Mouse (Mus musculus) stomach, postnatal 0 days (tissue): ENCODE data around the gene Fam181a. TPM values are rescaled to one million over a fixed set of nuclear protein-coding genes. Genes with fewer than 3 reads are reported as not detected.

Experiments
- ATAC-seq: fragments of 200-750 bp; cut with Nextera tagmentation; 2 replicates; pipeline ENCODE4 v1.8.0; 2017; ENCODE audit not compliant: low FRiP score, low TSS enrichment
- DNase-seq: peaks from one replicate; pipeline ENCODE4 v3.0.0-alpha.2; 2016; ENCODE audit warnings: low spot score
- H3K27ac ChIP-seq: fragments of 300-500 bp; sonication (generic); replicated peaks from 2 replicates; pipeline ENCODE4 v1.5.1; 2014; ENCODE audit warnings: mild to moderate bottlenecking, control low read depth
- H3K27me3 ChIP-seq: fragments of 300-500 bp; sonication (generic); 2 replicates; pipeline ENCODE4 v1.6.1; 2014; ENCODE audit warnings: low read length; ENCODE audit not compliant: control insufficient read depth, insufficient read depth
- H3K36me3 ChIP-seq: fragments of 300-500 bp; sonication (generic); 2 replicates; pipeline ENCODE4 v1.6.1; 2014; ENCODE audit warnings: low read length, mixed read lengths; ENCODE audit not compliant: control insufficient read depth, insufficient read depth
- H3K4me1 ChIP-seq: fragments of 300-500 bp; sonication (generic); replicated peaks from 2 replicates; pipeline ENCODE4 v1.6.1; 2014; ENCODE audit warnings: antibody characterized with exemption; ENCODE audit not compliant: control insufficient read depth, insufficient read depth
- H3K4me2 ChIP-seq: fragments of 300-500 bp; sonication (generic); replicated peaks from 2 replicates; pipeline ENCODE4 v1.6.1; 2014; ENCODE audit warnings: low read depth, mild to moderate bottlenecking, control low read depth, moderate library complexity
- H3K4me3 ChIP-seq: fragments of 300-500 bp; sonication (generic); 2 replicates; pipeline ENCODE4 v1.5.1; 2014; ENCODE audit warnings: low read depth, low read length, control low read depth
- H3K9ac ChIP-seq: fragments of 300-500 bp; sonication (generic); 2 replicates; pipeline ENCODE4 v1.6.1; 2014; ENCODE audit warnings: mild to moderate bottlenecking, low read length, control low read depth, mixed read lengths
- H3K9me3 ChIP-seq: fragments of 300-500 bp; sonication (generic); 2 replicates; pipeline ENCODE4 v1.6.1; 2016; ENCODE audit warnings: low read length; ENCODE audit not compliant: control insufficient read depth
- CTCF ChIP-seq: IDR thresholded peaks from 2 replicates; pipeline ENCODE4 v1.5.1; 2016; ENCODE audit warnings: antibody characterized with exemption, low read depth, mild to moderate bottlenecking, moderate library complexity
- EP300 ChIP-seq: optimal IDR thresholded peaks from 2 replicates; pipeline ENCODE3; 2016; ENCODE audit warnings: antibody characterized with exemption
- WGBS: fragments of 180-500 bp; shearing (Covaris S2); extraction: QIAGEN DNeasy Blood & Tissue Kit; methylation state at CpG from one replicate; pipeline ENCODE4 v1.1.7; 2014; 5-methylcytosine and 5-hydroxymethylcytosine counted together
- polyA plus RNA-seq: library from polyadenylated mRNA; unstranded; fragments of >200 nt; fragmentation: Nextera tagmentation; extraction: Ambion mirVana; gene quantifications from 2 replicates; pipeline ENCODE4 v1.2.1, GENCODE M21; 2015

The Fam181a gene
- polyA plus RNA-seq, 1 experiment from 2014 or later, result not detected

DNA sequence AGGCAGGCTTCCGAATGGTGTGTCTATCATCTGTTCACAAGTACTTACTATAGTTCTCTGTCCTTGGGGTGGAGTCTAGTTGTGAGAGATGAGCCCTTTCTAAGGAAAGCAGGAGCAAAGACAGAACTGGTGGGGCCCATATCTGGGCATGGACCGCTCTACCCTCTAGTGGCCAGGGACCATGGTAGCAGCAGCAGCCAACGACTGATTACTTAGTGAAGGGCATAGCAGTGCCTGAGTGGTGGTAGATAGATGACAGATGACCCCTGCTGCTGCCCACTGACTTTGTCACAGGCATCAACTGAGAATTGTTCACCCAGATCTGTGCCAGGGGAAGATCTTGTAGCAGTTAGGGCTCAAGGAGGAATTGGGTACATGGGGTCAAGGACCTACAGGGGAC lies 12.0 kb downstream of the Fam181a start:
- peak; percentile 42 for DNase-seq
- Histone ChIP-seq H3K9me3 (no peaks in the 10 kb centered on the region), H3K27me3 (0 out of 2 replicates have a peak, but pooled peaks cover 2% of the 10 kb centered on the region), H3K9ac (no peak overlapping the region), H3K4me2 (no peak overlapping the region), H3K27ac (no peak overlapping the region), H3K4me1 (no peaks in the 10 kb centered on the region), H3K4me3 (no peak overlapping the region), H3K36me3 (no peaks in the 10 kb centered on the region)
- TF ChIP-seq CTCF, result peak; percentile 76
- TF ChIP-seq EP300, result no peak
- 39% methylated on average over 3 of the region's 3 CpGs for WGBS
- no peak for ATAC-seq

DNA sequence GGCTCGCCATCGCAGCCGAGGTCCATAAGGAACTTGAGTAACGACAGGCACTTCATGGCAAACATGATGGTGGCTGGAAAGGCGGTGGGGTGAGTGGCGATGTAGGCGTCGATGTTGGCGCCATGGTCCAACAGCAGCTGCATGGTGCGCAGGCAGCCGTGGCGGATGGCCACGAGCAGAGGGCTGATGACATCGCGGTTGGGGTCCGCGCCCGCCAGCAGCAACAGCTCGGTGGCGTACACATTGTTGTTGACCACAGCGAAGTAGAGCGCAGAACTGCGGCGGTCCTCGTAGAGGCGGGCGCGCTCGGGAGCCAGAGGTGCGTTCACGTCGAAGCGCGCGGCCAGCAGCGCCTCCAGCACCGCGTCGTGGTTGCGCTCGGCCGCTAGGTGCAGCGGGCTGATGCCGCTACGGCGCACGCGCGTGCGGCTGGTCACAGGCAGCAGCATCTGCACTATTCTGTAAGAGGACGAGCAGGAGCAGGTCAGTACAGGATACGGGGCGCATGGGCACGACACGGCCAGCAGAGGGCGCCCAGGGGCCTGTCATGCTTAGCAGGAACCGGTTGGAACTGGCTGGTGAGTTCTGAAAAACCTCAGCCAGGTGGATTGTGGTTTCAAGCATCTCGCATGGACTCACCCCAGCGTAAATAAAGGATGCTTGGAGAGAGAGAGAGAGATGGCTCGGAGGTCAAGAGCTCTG lies 14.5 kb downstream of the Fam181a start:
- H3K9ac ChIP-seq, result no peak overlapping the region
- TF ChIP-seq CTCF (peak; percentile 91), EP300 (no peak)
- 12% methylated on average over 60 of the region's 60 CpGs for WGBS
- DNase-seq (peak; percentile 91), ATAC-seq (peak; percentile 92)
- H3K36me3 ChIP-seq, result no peaks in the 10 kb centered on the region
- H3K27ac ChIP-seq, result no peak overlapping the region
- no peaks in the 10 kb centered on the region for H3K4me1 ChIP-seq
- H3K4me2 ChIP-seq, result peak overlapping the region; percentile 44
- no peaks in the 10 kb centered on the region for H3K9me3 ChIP-seq
- H3K27me3 ChIP-seq, result 0 out of 2 replicates have a peak, but pooled peaks cover 2% of the 10 kb centered on the region
- H3K4me3 ChIP-seq, result peak overlapping the region; percentile 22; the same call in 1 of the 2 replicates

GRCm38 (mm10) chr12:103326569-103326968 lies 15.8 kb downstream of the Fam181a start:
- no peaks in the 10 kb centered on the region for H3K4me1 ChIP-seq
- no peak overlapping the region for H3K9ac ChIP-seq
- no peak overlapping the region for H3K4me2 ChIP-seq
- H3K27me3 ChIP-seq, result 0 out of 2 replicates have a peak, but pooled peaks cover 2% of the 10 kb centered on the region
- no peak overlapping the region for H3K27ac ChIP-seq
- TF ChIP-seq EP300 (no peak), CTCF (no peak)
- no peaks in the 10 kb centered on the region for H3K36me3 ChIP-seq
- H3K9me3 ChIP-seq, result no peaks in the 10 kb centered on the region
- H3K4me3 ChIP-seq, result no peak overlapping the region
- 75% methylated on average over 4 of the region's 4 CpGs for WGBS
- ATAC-seq (no peak), DNase-seq (no peak)

GRCm38 (mm10) chr12:103327107-103327506 lies 16.3 kb downstream of the Fam181a start:
- no peak for DNase-seq
- no peaks in the 10 kb centered on the region for H3K4me1 ChIP-seq
- H3K4me3 ChIP-seq, result no peak overlapping the region
- no peak overlapping the region for H3K4me2 ChIP-seq
- WGBS, result 33% methylated on average over 7 of the region's 7 CpGs
- no peak for TF ChIP-seq EP300
- no peak for TF ChIP-seq CTCF
- H3K27ac ChIP-seq, result no peak overlapping the region
- no peaks in the 10 kb centered on the region for H3K9me3 ChIP-seq
- no peaks in the 10 kb centered on the region for H3K36me3 ChIP-seq
- no peak overlapping the region for H3K9ac ChIP-seq
- 0 out of 2 replicates have a peak, but pooled peaks cover 2% of the 10 kb centered on the region for H3K27me3 ChIP-seq
- ATAC-seq, result no peak

DNA sequence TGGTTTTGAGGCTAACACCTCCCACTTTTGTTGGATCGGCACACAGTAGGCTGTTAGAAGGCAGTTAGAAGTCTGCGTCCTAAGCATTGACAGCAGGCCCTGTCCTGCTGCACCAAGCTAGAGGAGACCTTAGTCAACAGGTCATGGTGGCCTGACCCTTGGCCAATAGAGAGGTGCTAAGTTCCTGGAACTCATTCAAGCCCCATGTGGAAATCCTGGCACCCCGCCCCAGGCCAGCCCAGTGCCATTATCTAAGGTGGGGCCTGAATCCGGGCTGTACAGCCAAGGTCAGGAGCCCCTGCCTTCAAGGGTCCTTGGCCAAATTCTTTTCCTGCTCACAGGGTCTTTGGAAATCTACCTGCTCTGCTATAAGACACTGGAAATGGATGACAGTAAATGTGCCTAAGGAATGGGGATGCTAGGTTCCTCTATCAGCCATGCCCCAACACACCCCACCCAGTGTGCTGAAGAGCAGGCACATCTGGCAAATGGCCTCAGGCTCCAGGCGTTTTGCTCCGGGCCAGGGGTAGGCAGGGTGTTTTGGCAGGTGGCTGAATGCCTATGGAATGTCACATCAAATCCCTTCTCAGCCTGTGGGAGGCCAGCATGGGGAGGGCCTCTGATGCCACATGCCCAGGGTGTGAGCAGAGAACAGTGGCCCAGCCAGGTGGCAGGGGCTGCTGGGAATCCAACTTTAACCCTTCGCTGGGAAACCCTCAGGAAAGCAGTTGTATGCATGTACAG lies 17.8 kb downstream of the Fam181a start:
- Histone ChIP-seq H3K36me3 (no peaks in the 10 kb centered on the region), H3K4me1 (no peaks in the 10 kb centered on the region), H3K27me3 (no peaks in the 10 kb centered on the region), H3K9ac (no peak overlapping the region), H3K4me3 (no peak overlapping the region), H3K4me2 (no peak overlapping the region), H3K9me3 (no peaks in the 10 kb centered on the region), H3K27ac (no peak overlapping the region)
- TF ChIP-seq CTCF (no peak), EP300 (no peak)
- 51% methylated on average over 7 of the region's 7 CpGs for WGBS
- ATAC-seq (no peak), DNase-seq (no peak)

GRCm38 (mm10) chr12:103331491-103331890 lies 20.7 kb downstream of the Fam181a start:
- Histone ChIP-seq H3K4me3 (no peak overlapping the region), H3K27ac (no peak overlapping the region), H3K27me3 (no peaks in the 10 kb centered on the region), H3K36me3 (no peaks in the 10 kb centered on the region), H3K9ac (no peak overlapping the region), H3K4me1 (no peaks in the 10 kb centered on the region), H3K4me2 (no peak overlapping the region), H3K9me3 (no peaks in the 10 kb centered on the region)
- 60% methylated on average over 4 of the region's 4 CpGs for WGBS
- DNase-seq (no peak), ATAC-seq (no peak)
- TF ChIP-seq EP300, result no peak
- no peak for TF ChIP-seq CTCF
